Mouse (Mus musculus) left cerebral cortex, postnatal 10 days (tissue): ENCODE results near the gene Abhd17c. TPM values are rescaled to one million over a fixed set of nuclear protein-coding genes. Genes with fewer than 3 reads are reported as not detected.
A peak's percentile ranks its signal among the peaks of the same experiment; 100 is the strongest.
"Not testable (repeated sequence)": the region's sequence is repeated elsewhere in the genome, so short reads cannot be mapped to it uniquely, and the experiment has no call there.

Source experiments
- DNase-seq, 2 experiments: peaks; one replicate each; pipeline ENCODE4 v3.0.0; 2021 to 2022; ENCODE audit warnings: low spot score in 2 of 2, mixed read lengths in 1 of 2; ENCODE audit errors: extremely low spot score in 1 of 2
- intact Hi-C: fragments of 180-260 bp; cut with DNase I; formaldehyde crosslinking; loops from one replicate; pipeline ENCODE4 v1.15.1; 2025
- total RNA-seq, 2 experiments: library from RNA; stranded (reverse); gene quantifications; 2 replicates each; pipeline ENCODE4 v1.2.3; 2021

The Abhd17c gene
- 10 to 100 TPM; 63.6 to 67.8 TPM for total RNA-seq

- peak in 1 of 2 experiments; percentile 78 for DNase-seq
- intact Hi-C loops, result loop anchor here (5.0 kb wide), 2 partner anchors 64 to 121 kb away; partner anchors contain the start of gene Cemip
Observed at GRCm38 (mm10) chr7:84151001-84151959, at the start of gene Abhd17c. Gene Abhd17c (minus strand): TSS chr7:84151893.

- intact Hi-C loops, result no loop called here
- no peak for DNase-seq
Observed at GRCm38 (mm10) chr7:84197208-84197860, 45.6 kb upstream of the Abhd17c start.

- no peak for DNase-seq
- intact Hi-C loops, result no loop called here
Observed at GRCm38 (mm10) chr7:84196221-84196620, 44.5 kb upstream of the Abhd17c start.

GRCm38 (mm10) chr7:84192256-84192655 is 40.6 kb upstream of the Abhd17c start:
- DNase-seq, result no peak
- intact Hi-C loops, result no loop called here

- DNase-seq, result no peak
- intact Hi-C loops, result no loop called here
Observed at GRCm38 (mm10) chr7:84191476-84191875, 39.8 kb upstream of the Abhd17c start.

GRCm38 (mm10) chr7:84188196-84188595 is 36.5 kb upstream of the Abhd17c start:
- no peak for DNase-seq
- intact Hi-C loops, result no loop called here

GRCm38 (mm10) chr7:84185196-84185595 is 33.5 kb upstream of the Abhd17c start:
- DNase-seq, result no peak
- intact Hi-C loops, result no loop called here

- DNase-seq, result no peak
- intact Hi-C loops, result no loop called here
Observed at GRCm38 (mm10) chr7:84184703-84185102, 33.0 kb upstream of the Abhd17c start.

- DNase-seq, intact Hi-C loops: not testable (repeated sequence)
Observed at GRCm38 (mm10) chr7:84178809-84179208, 27.1 kb upstream of the Abhd17c start.

GRCm38 (mm10) chr7:84174655-84175448 is 23.2 kb upstream of the Abhd17c start:
- DNase-seq, result peak; percentile 31 to 63
- intact Hi-C loops, result no loop called here

GRCm38 (mm10) chr7:84173394-84173793 is 21.7 kb upstream of the Abhd17c start:
- DNase-seq, result no peak
- intact Hi-C loops, result no loop called here

GRCm38 (mm10) chr7:84171177-84171787 is 19.6 kb upstream of the Abhd17c start:
- DNase-seq, result no peak
- intact Hi-C loops, result no loop called here

- intact Hi-C loops, result no loop called here
Observed at GRCm38 (mm10) chr7:84168355-84168754, 16.7 kb upstream of the Abhd17c start.

GRCm38 (mm10) chr7:84166721-84167419 is 15.2 kb upstream of the Abhd17c start:
- intact Hi-C loops, result no loop called here
- DNase-seq, result no peak

More at GRCm38 (mm10) chr7:84168355-84168754, 16.7 kb upstream of the Abhd17c start:
- DNase-seq, result no peak

GRCm38 (mm10) chr7:84166007-84166406 is 14.3 kb upstream of the Abhd17c start:
- DNase-seq, result no peak
- intact Hi-C loops, result no loop called here

GRCm38 (mm10) chr7:84165288-84165687 is 13.6 kb upstream of the Abhd17c start:
- intact Hi-C loops, result no loop called here

GRCm38 (mm10) chr7:84164880-84165279 is 13.2 kb upstream of the Abhd17c start:
- intact Hi-C loops, result no loop called here
- no peak for DNase-seq

More at GRCm38 (mm10) chr7:84165288-84165687, 13.6 kb upstream of the Abhd17c start:
- no peak for DNase-seq

GRCm38 (mm10) chr7:84164419-84164818 is 12.7 kb upstream of the Abhd17c start:
- DNase-seq, result no peak
- intact Hi-C loops, result no loop called here
